Mouse (Mus musculus): ENCODE measurements around the gene Olfr1084.

- TF ChIP-seq CTCF (IDR thresholded peaks at IDR 0.05; ENCODE audit: low read depth): no peak
- TF ChIP-seq EP300 (IDR thresholded peaks at IDR 0.05; ENCODE audit: low read depth): no peak
Observed at GRCm38 (mm10) chr2:86679992-86680391, 40.5 kb upstream of the Olfr1084 start, which contains the start of gene Olfr1086.
